Mouse (Mus musculus): ENCODE measurements at regions not wholly inside any gene's neighbourhood (a gene's known extent, or its start where the extent isn't known, plus 50 kb on each side); places are given as distances from the start of the nearest gene placed in this dataset.
A peak's percentile ranks its signal among the peaks of the same experiment; 100 is the strongest.
"Not testable (repeated sequence)": the region's sequence is repeated elsewhere in the genome, so short reads cannot be mapped to it uniquely, and the experiment has no call there.

DNA sequence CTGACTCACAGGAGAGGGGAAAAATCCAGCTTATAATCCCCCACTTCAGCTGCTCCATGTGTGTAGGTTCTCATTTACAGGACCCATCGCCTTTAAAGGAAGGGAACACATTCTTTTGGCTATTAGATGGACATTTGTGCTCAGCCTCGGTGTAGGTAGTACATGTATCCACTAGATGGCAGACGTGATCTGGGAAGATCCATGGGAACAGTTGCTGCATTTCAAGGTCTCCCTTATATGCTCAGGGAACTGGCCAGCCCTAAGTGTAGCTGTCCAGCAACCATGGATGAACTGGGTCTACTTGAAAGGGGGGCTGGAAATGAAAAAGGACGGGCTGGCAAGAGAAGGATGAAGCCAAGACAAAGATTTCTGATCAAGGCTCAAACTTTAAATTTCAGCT lies 124.0 kb downstream of the Akain1 start:
- DNase-seq (ENCODE audit: low read depth, low spot score) = peak; percentile 79

DNA sequence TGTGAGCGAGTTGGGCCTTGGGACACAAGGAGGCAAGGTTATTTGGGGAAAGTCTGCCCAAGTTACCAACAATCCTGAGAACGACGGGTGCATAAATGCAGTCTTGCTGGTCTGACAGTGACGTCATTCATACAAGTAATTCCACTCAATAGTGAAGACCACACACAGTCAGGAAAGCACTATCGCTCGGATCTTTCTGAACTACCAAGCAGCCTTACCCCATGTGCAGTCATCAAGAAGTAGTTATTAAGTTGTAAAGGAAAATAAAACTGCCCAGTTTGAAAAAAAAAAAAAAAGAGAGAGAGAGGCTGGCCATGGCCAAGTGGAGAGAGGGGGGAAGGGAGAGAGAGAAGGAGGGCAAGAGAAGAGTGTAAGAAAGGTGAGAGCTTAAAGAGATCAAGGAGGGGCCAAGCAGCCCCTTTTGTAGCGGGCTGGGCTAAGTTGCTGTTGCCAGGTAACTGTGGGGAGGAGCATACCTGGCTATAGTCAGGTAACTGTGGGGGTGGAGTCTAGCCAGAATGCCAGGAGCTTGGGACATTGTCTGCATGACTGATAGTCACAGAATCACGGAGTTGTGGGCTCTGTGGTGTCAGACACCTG lies 132.0 kb downstream of the Akain1 start:
- DNase-seq (ENCODE audit: low read depth, low spot score) = not testable (repeated sequence)

DNA sequence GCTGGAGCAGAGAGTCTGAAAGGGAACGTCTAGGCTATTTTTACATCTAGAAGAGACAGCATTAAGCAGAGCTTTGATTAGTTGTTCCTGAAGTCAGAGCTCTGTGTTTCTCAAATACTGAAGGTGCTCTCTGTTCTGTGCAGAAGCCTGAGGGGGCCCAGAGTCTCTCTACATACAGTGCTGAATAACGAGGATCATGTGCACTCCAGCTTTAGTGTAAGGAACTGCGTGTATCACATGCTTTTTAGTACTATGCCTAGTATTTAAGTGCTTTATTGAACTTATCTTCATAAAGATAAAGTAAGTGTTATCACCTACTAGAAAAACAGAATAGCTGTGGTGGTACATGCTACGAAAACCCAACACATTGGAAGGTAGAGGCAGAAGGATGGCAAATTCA lies 151.4 kb downstream of the Akain1 start:
- no peak for DNase-seq (ENCODE audit: low read depth, low spot score)

DNA sequence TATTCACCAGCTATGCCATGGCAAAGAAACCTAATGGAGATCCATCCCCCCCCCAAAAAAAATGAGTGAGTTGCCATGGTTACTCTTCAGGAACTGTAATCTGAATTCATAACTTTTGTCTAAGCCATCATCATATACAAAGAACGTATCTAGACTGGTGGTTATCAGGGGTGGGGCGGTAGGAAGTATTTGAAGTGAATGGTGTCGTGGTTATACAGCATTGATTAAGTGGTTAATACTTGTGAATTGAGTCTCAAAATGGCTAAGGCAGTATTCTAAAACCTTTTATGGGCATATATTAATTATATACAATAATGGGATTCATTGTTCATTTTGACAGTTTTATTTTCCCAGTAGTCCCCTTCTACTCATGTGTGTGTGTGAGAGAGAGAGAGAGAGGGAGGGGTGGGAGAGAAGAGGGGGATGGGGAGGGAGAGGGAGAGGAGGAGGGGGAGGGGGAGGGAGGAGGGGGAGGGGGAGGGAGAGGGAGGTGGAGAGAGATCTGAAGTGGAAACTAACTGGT lies 158.7 kb downstream of the Akain1 start:
- DNase-seq (ENCODE audit: low read depth, low spot score) = no peak

DNA sequence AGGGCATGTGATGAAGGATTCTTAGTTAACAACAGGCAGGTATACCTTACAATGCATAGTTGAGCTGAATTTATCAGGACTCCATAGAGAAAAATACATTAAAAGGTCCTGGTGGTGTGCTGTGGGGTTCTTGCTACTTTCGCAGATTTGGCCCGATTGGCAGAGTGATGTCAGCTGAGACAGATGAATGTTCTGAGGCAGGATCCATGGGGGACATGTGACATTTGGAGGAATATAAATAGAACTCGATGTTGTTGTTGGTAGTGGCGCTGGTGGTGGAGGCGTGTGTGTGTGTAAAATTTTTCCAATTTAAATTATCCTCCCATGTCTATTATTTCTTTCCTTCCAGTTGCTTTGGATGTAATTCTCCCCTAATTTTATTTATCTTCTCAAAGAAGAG lies 159.3 kb downstream of the Akain1 start:
- DNase-seq (ENCODE audit: low read depth, low spot score) = no peak

DNA sequence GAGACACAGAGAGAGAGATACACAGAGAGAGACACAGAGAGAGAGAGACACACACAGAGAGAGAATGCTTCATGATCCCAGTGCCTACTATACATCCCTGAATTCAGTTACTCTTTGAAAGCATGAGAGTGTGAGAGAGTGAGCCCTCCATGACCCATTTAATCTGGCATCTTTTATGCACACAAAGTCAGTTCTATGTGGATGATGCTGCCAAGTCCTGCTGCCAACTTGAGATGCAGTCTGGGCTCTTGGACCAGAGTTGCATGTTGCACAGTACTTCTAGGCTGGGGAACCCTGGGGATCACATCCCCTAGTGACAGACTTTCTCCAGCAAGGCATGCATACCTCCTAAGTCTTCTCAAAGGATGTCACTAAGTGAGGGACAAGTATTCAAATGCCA lies 164.5 kb downstream of the Akain1 start:
- DNase-seq (ENCODE audit: low read depth, low spot score) = no peak

DNA sequence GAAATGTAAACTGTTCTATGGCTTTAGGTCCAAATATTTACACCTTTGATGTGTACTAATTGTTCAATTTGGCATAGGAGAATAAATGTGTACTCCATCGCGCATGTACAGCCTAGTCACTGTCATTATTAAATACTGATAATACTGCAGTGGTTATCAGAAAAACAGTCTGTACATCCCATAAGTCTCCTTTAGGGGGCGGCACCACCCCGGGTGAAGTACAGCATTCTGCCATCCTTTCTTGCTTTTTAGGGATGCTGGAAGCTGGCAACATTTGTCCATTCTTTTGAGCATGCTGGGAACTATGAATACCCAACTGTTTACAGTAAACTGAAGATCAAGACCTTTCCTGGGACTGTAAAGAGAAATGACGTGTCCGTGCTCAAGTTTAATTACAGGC lies 165.6 kb downstream of the Akain1 start:
- DNase-seq (ENCODE audit: low read depth, low spot score) = no peak

DNA sequence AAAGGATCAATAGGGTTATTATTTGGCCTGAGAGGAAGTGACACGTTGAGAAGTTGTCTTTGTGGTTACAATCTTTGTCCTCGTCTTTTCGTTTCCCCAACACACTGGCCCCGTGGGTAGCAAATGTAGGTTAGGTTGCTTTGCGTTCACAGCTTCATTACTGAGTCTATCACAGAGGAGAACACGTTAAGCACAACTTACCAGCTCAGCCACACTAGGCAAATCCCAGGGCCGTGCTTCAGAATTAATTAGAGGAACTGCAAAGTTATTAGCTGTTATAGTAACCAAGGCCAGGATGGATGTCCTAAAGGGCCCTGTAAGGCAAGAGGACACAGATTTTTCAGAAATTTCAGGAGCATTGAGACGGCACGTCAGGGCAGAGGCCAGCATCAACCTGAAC lies 166.3 kb downstream of the Akain1 start:
- no peak for DNase-seq (ENCODE audit: low read depth, low spot score)

DNA sequence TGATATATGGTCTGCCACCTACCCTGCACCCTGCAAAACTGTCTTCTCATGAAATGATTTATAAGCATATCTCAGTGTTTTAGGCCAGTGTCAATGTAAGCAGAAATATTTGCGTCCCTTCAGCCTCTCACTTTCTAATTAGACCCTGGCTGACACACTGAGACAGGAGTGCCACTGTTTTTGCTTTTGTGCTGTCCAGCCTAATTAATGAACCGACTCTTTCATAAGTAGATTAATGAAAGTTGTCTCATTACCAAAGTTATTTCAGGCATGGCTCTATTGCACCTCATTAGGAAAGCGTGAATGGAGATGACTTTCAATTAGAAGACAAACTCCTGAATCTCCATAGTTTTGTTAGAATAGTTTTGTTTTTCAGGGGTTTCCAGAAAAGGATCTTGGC lies 192.3 kb downstream of the Akain1 start:
- no peak for DNase-seq (ENCODE audit: low read depth, low spot score)

DNA sequence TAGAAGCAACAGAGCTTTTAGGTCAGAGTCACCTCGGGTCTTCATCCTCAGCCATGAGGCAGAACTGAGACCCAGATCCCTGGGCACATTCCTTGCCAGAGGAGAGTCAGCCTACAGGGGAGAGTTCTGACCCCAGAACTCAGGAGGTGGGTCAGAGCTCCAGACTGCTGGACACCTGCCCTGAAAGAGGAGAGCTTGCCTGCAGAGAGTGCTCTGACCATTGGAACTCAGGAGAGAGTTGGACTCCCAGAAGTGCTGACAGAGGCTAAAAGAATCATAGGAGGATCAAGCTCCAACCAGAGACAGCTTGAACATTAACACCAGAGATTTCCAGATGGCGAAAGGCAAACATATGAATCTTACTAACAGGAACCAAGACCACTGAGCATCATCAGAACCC lies 211.4 kb downstream of the Akain1 start:
- DNase-seq (ENCODE audit: low read depth, low spot score) = not testable (repeated sequence)

DNA sequence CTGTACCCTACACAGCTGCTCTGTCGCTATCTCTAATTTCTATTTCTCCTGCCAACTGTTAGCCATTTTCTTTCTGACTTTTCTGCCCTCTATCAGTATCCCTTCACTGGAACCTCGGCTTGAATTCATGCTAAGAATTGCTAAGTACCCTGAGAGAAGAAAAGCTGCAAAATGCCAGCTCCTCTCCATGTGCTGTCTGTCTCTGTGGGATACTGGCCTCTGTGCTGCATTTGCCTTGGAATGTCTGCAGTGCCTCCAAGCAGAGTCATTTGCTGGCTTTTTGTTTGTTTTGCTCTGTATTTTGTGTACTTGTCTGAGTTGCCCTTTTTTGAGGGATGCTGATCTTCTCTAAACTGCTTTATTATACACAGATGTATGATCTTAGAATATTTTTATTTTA lies 215.5 kb downstream of the Akain1 start:
- no peak for DNase-seq (ENCODE audit: low read depth, low spot score)

DNA sequence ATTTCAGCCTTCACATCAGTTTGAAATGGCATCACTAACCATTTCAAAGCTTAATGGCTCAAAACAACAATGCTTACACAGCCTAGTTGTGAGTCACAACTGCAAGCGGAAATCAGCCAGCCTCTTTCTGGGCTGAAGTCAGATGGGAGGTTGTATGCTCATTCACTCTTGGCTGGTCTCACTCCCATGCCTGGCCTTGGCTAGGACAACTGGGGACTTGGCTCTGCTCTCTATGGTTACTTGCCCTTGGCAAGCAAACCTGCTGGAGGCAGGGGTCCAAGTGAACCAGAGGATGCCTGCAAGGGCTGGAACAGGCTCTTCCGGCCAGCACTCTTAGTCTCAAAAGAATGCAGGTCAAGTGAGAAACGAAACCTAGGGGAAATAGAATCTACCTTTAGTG lies 233.4 kb downstream of the Akain1 start:
- no peak for DNase-seq (ENCODE audit: low read depth, low spot score)

DNA sequence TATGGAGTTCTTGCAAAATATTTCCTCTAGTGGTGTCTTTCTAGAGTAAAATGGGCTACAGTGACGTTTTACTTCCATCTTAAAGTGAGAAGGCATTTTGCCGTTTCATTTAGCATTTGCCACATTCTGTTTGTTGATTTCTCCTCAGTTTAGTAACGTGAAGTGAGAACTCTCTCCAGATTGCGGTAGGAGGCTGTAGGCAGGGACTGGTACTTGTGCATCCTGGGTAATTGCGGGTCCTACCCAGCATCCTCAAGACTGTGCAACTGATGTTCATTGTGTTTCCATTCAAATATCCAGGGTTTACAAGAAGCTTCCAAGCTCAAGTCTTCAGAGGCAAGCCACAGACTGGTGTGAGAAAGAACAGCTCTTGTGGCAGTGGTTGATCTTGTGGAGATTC lies 244.0 kb downstream of the Akain1 start:
- DNase-seq (ENCODE audit: low read depth, low spot score) = no peak

DNA sequence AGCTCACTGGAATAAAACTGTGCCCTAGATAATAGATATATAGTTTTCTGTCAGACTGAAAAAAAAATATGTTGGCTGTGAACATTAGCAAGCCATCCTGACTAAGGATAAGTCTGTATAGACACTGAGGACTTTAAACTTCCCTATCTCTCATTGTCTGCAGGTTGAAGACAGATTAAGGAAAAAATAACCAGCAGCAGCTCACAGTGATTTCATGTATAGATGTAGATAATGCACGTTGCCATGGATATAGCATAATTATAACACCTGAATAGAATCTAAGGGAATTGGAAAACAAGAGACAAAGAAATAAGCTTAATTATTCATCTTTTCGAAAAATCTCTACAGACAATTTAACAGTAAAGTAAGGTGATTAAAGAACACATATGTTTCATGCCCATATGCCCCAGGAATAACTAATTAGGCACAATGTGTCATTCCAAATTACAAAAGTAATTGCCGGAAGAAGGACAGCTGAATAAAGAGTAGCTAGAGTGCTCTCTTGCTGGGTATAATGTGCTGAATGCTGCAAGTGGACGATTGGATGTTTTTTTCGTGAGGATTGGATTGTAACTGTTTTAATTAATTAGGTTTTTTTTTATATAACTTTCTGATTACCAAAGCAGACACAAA lies 246.6 kb downstream of the Akain1 start:
- no peak for DNase-seq (ENCODE audit: low read depth, low spot score)

DNA sequence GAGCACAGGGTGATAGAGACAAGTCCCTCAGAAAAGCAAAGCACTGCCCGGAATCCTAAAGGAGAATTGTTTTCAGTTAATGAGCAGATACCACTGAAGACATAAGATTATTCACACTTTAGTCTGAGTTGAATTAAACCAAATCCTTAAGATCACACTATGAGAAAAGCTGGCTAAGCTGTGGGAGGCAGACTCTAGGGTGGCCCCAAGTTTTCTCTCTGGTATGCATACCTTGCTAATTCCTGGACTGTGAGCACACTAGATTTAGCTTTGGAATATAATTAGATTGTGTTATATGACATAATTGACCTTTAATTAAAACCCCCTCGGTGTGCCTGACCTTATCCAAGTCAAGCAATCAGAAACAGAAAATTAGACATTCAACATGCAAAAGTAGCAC lies 247.3 kb downstream of the Akain1 start:
- DNase-seq (ENCODE audit: low read depth, low spot score) = no peak

DNA sequence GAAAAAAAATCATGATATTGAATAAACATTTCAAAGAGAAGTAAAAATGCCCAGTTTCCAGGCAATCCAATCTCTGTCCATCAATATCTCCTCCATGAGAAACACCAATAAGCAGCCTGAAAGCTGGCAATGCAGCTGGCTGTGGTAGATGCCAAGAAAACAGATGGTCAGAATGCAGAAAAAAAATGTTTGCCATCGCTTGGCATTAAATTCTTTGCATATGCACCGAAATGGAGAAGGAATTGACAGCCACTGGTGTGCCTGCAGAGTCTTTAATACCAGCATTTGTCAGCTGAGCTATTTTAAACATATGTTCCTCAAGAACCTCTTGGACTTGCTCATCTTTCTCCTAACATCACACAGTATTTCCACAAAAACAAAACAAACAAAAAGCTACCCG lies 256.2 kb downstream of the Akain1 start:
- DNase-seq (ENCODE audit: low read depth, low spot score) = no peak

DNA sequence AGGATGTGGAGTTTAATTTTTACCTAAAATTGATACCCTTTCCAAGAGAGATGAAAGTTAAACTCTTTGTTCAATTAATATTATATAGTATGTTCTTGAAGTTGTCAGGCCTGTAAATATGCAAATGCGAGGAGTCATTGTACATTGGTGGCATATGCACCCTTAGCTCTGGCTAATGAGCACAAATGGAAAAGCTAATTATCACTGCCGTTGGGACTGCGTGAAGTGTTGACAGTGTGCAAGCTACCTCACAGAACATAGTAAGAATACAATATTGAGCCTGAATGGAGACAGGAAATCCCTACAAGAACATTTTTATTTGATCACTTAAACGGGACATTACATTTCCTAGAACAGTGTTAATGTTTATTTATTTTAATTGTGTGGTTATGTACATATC lies 241.5 kb upstream of the Dlgap1 start:
- no peak for DNase-seq (ENCODE audit: low read depth, low spot score)

DNA sequence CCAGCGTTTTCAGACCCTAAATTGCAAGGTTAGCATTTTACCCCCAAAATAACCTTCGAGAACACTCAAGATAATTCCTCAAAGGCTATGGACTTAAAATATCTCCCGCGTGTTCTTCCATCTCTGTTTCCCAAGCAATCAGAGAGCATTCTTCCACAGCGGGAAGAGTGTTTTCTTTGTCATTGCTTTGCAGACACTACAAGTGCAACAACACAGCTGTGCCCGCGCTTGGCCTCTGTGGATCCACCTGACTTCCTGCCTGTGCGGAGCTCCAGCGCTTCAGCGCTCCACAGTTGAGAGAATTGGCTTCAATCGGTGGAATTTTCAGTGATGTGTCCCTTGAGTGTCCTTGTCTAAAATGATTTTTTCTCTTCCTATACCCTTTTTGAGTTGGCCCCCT lies 235.9 kb upstream of the Dlgap1 start:
- DNase-seq (ENCODE audit: low read depth, low spot score) = no peak

DNA sequence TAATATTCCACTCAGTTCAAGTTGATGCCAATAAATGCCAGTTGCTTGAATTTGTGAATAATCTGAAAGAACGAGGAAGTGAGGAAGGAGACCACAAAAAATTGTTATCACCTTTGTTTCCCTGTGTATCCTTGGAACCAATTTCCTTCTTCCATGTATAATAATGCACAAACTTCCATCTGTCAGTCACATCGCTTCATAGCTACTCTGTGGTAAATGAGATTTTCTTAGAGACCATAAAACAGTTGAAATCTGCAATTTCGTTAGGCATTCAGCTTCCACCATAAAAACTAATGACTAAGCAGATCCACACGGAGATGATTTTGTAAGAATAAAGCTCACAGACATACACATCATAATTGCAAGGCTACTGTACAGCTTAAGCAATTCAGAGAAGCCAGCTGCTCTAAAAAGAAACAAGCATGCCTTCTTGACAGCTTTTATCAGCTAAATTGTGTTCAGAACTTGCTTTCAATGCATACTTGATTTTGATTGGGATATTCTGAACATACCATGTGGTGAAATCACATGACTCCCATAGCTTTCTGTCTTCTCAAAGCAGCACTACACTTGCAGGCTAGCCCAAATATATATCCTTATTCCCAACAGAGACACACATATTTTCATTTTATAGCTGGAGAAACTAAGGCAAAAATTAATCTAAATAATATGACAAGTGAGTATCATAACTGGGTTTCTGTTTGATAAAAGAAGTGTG lies 232.3 kb upstream of the Dlgap1 start:
- DNase-seq (ENCODE audit: low read depth, low spot score) = no peak

DNA sequence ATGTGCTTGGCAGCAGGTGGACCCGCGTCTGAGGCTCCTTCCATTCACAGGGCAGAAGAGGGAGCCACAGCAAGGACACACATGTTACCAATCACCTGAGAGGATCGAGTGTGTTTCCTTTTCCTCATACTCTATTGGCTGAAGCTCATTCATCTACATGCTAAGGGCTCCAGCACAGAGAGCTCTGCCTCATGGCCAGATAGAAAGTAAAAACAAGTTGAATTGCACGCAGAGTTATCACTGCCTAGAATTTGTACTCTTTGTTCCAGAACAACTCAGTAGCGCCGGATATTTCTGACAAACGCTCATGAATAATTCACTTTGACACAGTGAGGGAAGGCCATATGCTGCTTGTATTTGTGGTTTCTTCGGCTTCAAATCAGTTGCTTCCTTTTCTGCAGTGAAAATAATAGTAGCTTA lies 199.9 kb upstream of the Dlgap1 start:
- DNase-seq (ENCODE audit: low read depth, low spot score) = peak; percentile 16

DNA sequence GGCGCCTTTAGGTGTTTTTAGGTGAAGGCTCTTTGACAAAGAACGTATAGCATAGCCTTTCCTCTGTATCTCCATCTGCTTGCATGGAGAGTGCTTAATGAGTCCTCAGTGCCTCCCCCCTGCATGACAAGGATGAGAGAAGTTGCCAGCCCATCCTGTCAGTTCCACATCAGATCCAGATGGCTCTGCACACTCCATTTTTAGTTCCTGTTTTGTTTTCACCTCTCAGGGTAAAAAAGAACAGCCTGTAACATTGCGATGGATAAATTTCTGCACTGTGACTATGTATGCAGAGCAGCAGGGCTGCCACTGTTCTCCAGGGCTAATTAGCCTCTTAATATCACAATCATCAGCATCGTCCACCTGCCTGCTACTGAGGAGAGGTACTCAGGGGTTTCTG lies 198.8 kb upstream of the Dlgap1 start:
- no peak for DNase-seq (ENCODE audit: low read depth, low spot score)

DNA sequence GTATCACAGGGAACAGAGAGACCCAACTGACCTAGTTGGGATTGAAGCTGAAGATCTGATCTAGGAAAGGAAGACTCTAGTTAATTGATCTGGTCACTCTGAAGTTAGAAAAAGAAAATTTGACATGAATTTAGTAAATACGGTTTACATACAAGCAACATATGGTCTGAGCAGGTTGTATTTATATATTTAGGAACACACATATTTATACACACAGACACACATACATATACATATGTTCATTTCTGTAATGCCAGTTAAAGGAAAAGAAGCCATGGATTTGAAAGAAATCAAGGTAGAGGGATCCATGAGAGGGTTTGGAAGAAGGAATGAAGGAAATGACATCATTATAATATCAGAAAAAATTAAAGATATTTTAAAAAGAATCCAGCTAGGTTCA lies 187.7 kb upstream of the Dlgap1 start:
- no peak for DNase-seq (ENCODE audit: low read depth, low spot score)

DNA sequence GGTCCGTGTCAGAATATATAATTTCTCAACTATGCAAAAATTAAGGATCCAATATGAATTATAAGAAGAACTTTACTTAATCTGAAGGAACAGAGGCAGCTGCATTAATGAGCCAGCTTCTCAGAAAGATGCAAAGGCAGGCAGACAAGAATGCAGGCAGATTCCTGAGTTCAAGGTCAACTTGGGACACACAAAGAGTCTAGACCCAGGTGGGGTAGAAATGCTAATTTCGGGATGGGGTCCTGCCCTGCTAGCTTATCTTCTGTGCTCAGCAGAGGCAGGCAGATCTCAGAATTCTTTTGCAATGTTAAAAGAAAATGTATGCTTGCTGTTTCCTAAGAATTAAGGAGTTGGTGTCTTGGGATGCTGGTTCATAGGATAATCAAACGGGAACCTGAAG lies 181.9 kb upstream of the Dlgap1 start:
- no peak for DNase-seq (ENCODE audit: low read depth, low spot score)

All from forelimb bud, embryonic 11.5 days (tissue).